Mouse (Mus musculus): ENCODE measurements around the gene Slc31a1.

The Slc31a1 gene

GRCm38 (mm10) chr4:62364299-62364698 lies 3.8 kb downstream of the Slc31a1 start:
- no peak for DNase-seq (ENCODE audit: extremely low spot score)

GRCm38 (mm10) chr4:62366291-62366690 lies 5.8 kb downstream of the Slc31a1 start:
- no peak for DNase-seq (ENCODE audit: extremely low spot score)

GRCm38 (mm10) chr4:62367586-62367985 lies 7.1 kb downstream of the Slc31a1 start:
- no peak for DNase-seq (ENCODE audit: extremely low spot score)

GRCm38 (mm10) chr4:62369091-62369490 lies 8.6 kb downstream of the Slc31a1 start:
- DNase-seq (ENCODE audit: extremely low spot score), result no peak

GRCm38 (mm10) chr4:62372410-62372809 lies 11.9 kb downstream of the Slc31a1 start:
- no peak for DNase-seq (ENCODE audit: extremely low spot score)

- DNase-seq (ENCODE audit: extremely low spot score), result no peak
Observed at GRCm38 (mm10) chr4:62372818-62373520, 12.4 kb downstream of the Slc31a1 start.

GRCm38 (mm10) chr4:62373668-62374067 lies 13.1 kb downstream of the Slc31a1 start:
- DNase-seq (ENCODE audit: extremely low spot score), result no peak

- DNase-seq (ENCODE audit: extremely low spot score), result no peak
Observed at GRCm38 (mm10) chr4:62374342-62374741, 13.8 kb downstream of the Slc31a1 start.

- DNase-seq (ENCODE audit: extremely low spot score), result no peak
Observed at GRCm38 (mm10) chr4:62376123-62376522, 15.6 kb downstream of the Slc31a1 start.

GRCm38 (mm10) chr4:62379724-62380381 lies 19.3 kb downstream of the Slc31a1 start:
- DNase-seq (ENCODE audit: extremely low spot score), result no peak

GRCm38 (mm10) chr4:62383207-62383606 lies 22.7 kb downstream of the Slc31a1 start:
- DNase-seq (ENCODE audit: extremely low spot score), result no peak

GRCm38 (mm10) chr4:62383752-62384151 lies 23.2 kb downstream of the Slc31a1 start:
- no peak for DNase-seq (ENCODE audit: extremely low spot score)

- DNase-seq (ENCODE audit: extremely low spot score), result no peak
Observed at GRCm38 (mm10) chr4:62384159-62384558, 23.6 kb downstream of the Slc31a1 start.

- DNase-seq (ENCODE audit: extremely low spot score), result no peak
Observed at GRCm38 (mm10) chr4:62385439-62385838, 24.9 kb downstream of the Slc31a1 start.

- DNase-seq (ENCODE audit: extremely low spot score), result no peak
Observed at GRCm38 (mm10) chr4:62389592-62390512, 29.3 kb downstream of the Slc31a1 start.

- no peak for DNase-seq (ENCODE audit: extremely low spot score)
Observed at GRCm38 (mm10) chr4:62391892-62392291, 31.4 kb downstream of the Slc31a1 start.

- DNase-seq (ENCODE audit: extremely low spot score), result peak; percentile 14
Observed at GRCm38 (mm10) chr4:62393459-62393858, 32.9 kb downstream of the Slc31a1 start.

GRCm38 (mm10) chr4:62395806-62396205 lies 35.3 kb downstream of the Slc31a1 start:
- DNase-seq (ENCODE audit: extremely low spot score), result no peak

- no peak for DNase-seq (ENCODE audit: extremely low spot score)
Observed at GRCm38 (mm10) chr4:62397616-62398365, 37.3 kb downstream of the Slc31a1 start.

- DNase-seq (ENCODE audit: extremely low spot score), result no peak
Observed at GRCm38 (mm10) chr4:62398956-62399355, 38.4 kb downstream of the Slc31a1 start.

GRCm38 (mm10) chr4:62406133-62406532 lies 45.6 kb downstream of the Slc31a1 start:
- DNase-seq (ENCODE audit: extremely low spot score), result no peak

Data from embryo, embryonic 9.5 days (tissue).